Mouse (Mus musculus) liver, adult 2 months (tissue): ENCODE measurements around the gene Spg21. TPM values are rescaled to one million over a fixed set of nuclear protein-coding genes. Genes with fewer than 3 reads are reported as not detected.

Experiments
- DNase-seq: peaks from one replicate; pipeline ENCODE4 v3.0.0-alpha.2; 2011; ENCODE audit warnings: low read depth, low spot score; ENCODE audit errors: extremely low read depth
- H3K27ac ChIP-seq: fragments of 200-500 bp; replicated peaks from 2 replicates; pipeline ENCODE4 v1.5.1; 2012; ENCODE audit warnings: low read depth, mild to moderate bottlenecking, control low read depth, inconsistent platforms, low read length; ENCODE audit not compliant: insufficient read depth
- H3K27me3 ChIP-seq: fragments of 200-500 bp; 2 replicates; pipeline ENCODE4 v1.6.1; 2012; ENCODE audit warnings: mild to moderate bottlenecking, moderate library complexity, low read length, inconsistent platforms; ENCODE audit not compliant: control insufficient read depth, insufficient read depth
- H3K36me3 ChIP-seq: fragments of 200-500 bp; 2 replicates; pipeline ENCODE4 v1.6.1; 2012; ENCODE audit warnings: low read length, inconsistent platforms; ENCODE audit not compliant: control insufficient read depth, insufficient read depth
- H3K4me1 ChIP-seq: fragments of 200-500 bp; 2 replicates; pipeline ENCODE4 v1.6.1; 2011; ENCODE audit warnings: low read length; ENCODE audit not compliant: control insufficient read depth, insufficient read depth
- H3K4me3 ChIP-seq: fragments of 200-500 bp; 2 replicates; pipeline ENCODE4 v1.5.1; 2011; ENCODE audit warnings: low read depth, mild to moderate bottlenecking, control low read depth, low read length, moderate library complexity; ENCODE audit not compliant: insufficient read depth
- H3K79me2 ChIP-seq: fragments of 200-500 bp; 2 replicates; pipeline ENCODE4 v1.6.1; 2012; ENCODE audit warnings: inconsistent platforms, mild to moderate bottlenecking, low read length, moderate library complexity; ENCODE audit not compliant: control insufficient read depth, insufficient read depth
- H3K9ac ChIP-seq: fragments of 200-500 bp; 2 replicates; pipeline ENCODE4 v1.6.1; 2012; ENCODE audit warnings: low read depth, mild to moderate bottlenecking, control low read depth, inconsistent platforms, low read length
- CTCF ChIP-seq: fragments of 200-500 bp; IDR thresholded peaks from 2 replicates; pipeline ENCODE4 v1.5.1; 2011; ENCODE audit warnings: low read depth, low read length, control low read depth
- POLR2A ChIP-seq: fragments of 200-500 bp; IDR thresholded peaks from 2 replicates; pipeline ENCODE4 v1.6.1; 2011; ENCODE audit warnings: low read length, control low read depth; ENCODE audit not compliant: insufficient read depth; ENCODE audit errors: extremely low read depth
- WGBS: fragments of 180-500 bp; shearing (Covaris S2); methylation state at CpG from one replicate; pipeline ENCODE4 v1.1.7; 2018; 5-methylcytosine and 5-hydroxymethylcytosine counted together
- polyA plus RNA-seq: library from polyadenylated mRNA; depleted of rRNA; stranded (reverse); fragments of >200 nt; gene quantifications from 2 replicates; pipeline ENCODE4 v1.2.3, GENCODE M21; 2012
- total RNA-seq: library from RNA; depleted of rRNA; stranded (reverse); fragments of >200 nt; gene quantifications from 2 replicates; pipeline ENCODE4 v1.2.3, GENCODE M21; 2014

The Spg21 gene
- total and polyA plus RNA-seq, 2 experiments = 10.7 to 20.0 TPM

- peaks cover 2% of the 10 kb centered on the region for H3K4me1 ChIP-seq
- TF ChIP-seq POLR2A (no peak), CTCF (no peak)
- H3K36me3 ChIP-seq = no peaks in the 10 kb centered on the region
- 86% methylated on average over 3 of the region's 3 CpGs for WGBS
- DNase-seq = no peak
- no peaks in the 10 kb centered on the region for H3K27me3 ChIP-seq
- no peak overlapping the region for H3K27ac ChIP-seq
- H3K9ac ChIP-seq = no peak overlapping the region
- no peak overlapping the region; the same call in 1 of the 2 replicates for H3K4me3 ChIP-seq
- H3K79me2 ChIP-seq = no peaks in the 10 kb centered on the region; the same call in 1 of the 2 replicates
Observed at GRCm38 (mm10) chr9:65460198-65460597, 549 bp upstream of the Spg21 start.

GRCm38 (mm10) chr9:65462544-65462943 lies 1.8 kb downstream of the Spg21 start:
- Histone ChIP-seq H3K4me3 (no peak overlapping the region), H3K27me3 (no peaks in the 10 kb centered on the region), H3K27ac (no peak overlapping the region), H3K36me3 (peaks cover 3% of the 10 kb centered on the region; the same call in 1 of the 2 replicates), H3K9ac (no peak overlapping the region), H3K79me2 (no peaks in the 10 kb centered on the region; the same call in 1 of the 2 replicates), H3K4me1 (peaks cover 7% of the 10 kb centered on the region)
- DNase-seq = peak; percentile 31
- TF ChIP-seq POLR2A (no peak), CTCF (no peak)
- 67% methylated on average over 5 of the region's 5 CpGs for WGBS

DNA sequence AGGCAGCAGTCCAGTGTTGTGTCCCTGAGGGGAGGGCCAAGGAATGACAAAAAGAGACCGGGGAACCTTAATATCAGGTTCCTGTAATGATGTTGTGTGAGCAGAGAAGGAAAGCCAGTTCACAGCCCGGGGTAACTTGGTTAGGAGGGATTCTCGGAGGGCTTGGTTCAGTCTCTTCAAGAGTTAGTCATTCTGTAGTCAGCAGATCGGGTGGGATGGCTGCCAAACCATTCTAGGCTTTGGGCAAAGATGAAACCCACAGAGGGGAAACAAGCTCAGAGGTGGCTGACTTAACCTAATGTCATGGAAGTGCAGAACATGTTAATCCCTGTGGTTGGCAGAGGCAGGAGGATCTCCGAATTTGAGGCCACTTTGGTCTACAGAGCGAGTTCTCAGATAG lies 3.4 kb downstream of the Spg21 start:
- no peaks in the 10 kb centered on the region; the same call in 1 of the 2 replicates for H3K79me2 ChIP-seq
- no peak overlapping the region for H3K27ac ChIP-seq
- no peak overlapping the region for H3K9ac ChIP-seq
- no peaks in the 10 kb centered on the region for H3K27me3 ChIP-seq
- no peak overlapping the region for H3K4me3 ChIP-seq
- TF ChIP-seq POLR2A = no peak
- no peak for TF ChIP-seq CTCF
- peak; percentile 19 for DNase-seq
- H3K36me3 ChIP-seq = peaks cover 5% of the 10 kb centered on the region
- peaks cover 7% of the 10 kb centered on the region for H3K4me1 ChIP-seq
- 88% methylated on average over 6 of the region's 6 CpGs for WGBS

DNA sequence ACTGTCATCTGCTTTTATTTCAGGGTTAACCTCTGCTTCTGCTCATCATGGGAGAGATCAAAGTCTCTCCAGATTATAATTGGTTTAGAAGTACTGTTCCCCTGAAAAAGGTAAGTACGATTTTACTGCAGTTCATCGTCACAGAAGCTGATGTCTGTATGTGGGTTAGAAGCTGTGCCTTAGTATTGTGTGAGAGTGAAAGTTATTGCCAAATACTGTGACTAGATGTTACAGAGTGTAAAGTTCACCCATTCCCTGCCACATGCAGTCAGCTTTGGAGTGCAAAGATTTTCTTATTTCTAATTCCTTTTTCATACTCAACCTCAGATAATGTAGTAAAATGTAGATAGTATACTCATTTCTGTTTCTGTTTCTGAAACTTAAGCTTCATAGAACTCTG lies 4.5 kb downstream of the Spg21 start:
- Histone ChIP-seq H3K27ac (no peak overlapping the region; the same call in 1 of the 2 replicates), H3K4me1 (peaks cover 7% of the 10 kb centered on the region), H3K36me3 (peaks cover 10% of the 10 kb centered on the region), H3K4me3 (no peak overlapping the region), H3K9ac (no peak overlapping the region), H3K27me3 (no peaks in the 10 kb centered on the region), H3K79me2 (no peaks in the 10 kb centered on the region; the same call in 1 of the 2 replicates)
- DNase-seq = peak; percentile 81
- TF ChIP-seq CTCF = no peak
- no peak for TF ChIP-seq POLR2A
- 23% methylated on average over 2 of the region's 2 CpGs for WGBS

DNA sequence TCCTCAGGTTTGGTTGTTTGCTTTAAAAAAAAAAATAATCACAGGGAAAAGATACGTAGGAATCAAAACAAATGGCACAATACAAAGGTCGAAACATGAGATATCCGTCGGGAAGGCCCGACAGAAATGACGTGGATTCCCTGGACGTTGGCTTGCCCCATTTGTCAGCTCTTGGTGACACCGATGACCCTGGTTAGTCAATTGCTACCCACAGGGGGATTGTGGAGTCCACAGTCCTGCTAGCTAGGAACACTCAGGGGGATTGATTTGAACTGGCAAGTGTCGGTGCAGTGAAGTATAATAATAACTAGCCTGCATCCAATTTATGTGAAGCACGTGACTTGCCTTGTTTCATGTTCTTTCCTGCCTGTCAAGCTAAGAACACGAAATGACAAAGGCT lies 6.9 kb downstream of the Spg21 start:
- WGBS = 23% methylated on average over 11 of the region's 11 CpGs
- Histone ChIP-seq H3K27ac (no peak overlapping the region), H3K36me3 (peaks cover 19% of the 10 kb centered on the region), H3K79me2 (no peaks in the 10 kb centered on the region; the same call in 1 of the 2 replicates), H3K4me3 (no peak overlapping the region), H3K9ac (no peak overlapping the region), H3K27me3 (no peaks in the 10 kb centered on the region), H3K4me1 (peaks cover 5% of the 10 kb centered on the region; the same call in 1 of the 2 replicates)
- TF ChIP-seq CTCF (no peak), POLR2A (no peak)
- DNase-seq = peak; percentile 72

DNA sequence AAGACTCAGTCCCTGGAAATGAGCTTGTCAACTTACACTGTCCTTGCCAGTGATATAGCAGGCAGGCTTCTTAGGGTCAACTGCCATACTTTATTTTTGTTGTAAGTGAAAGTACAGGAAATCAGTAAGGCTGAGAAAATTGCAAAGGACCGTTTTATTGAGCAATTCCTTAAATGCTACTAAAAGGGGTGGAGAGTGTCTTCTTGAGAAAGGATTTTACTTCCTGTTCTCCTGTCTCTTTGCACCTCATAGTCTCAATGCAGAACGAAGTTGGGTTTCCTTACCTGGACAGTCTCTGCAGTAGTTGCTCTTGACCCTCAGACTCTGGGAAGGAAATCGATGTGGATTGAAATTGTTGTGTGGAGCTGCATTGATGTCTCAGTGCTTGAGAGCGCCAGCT lies 12.0 kb downstream of the Spg21 start:
- H3K79me2 ChIP-seq = no peaks in the 10 kb centered on the region
- DNase-seq = no peak
- TF ChIP-seq CTCF = no peak
- no peak for TF ChIP-seq POLR2A
- H3K36me3 ChIP-seq = peaks cover 50% of the 10 kb centered on the region
- H3K4me1 ChIP-seq = no peaks in the 10 kb centered on the region; the same call in 1 of the 2 replicates
- no peak overlapping the region for H3K4me3 ChIP-seq
- H3K27me3 ChIP-seq = no peaks in the 10 kb centered on the region
- 82% methylated on average over 4 of the region's 4 CpGs for WGBS
- no peak overlapping the region for H3K27ac ChIP-seq
- H3K9ac ChIP-seq = no peak overlapping the region
